Comparison of ENCODE assay signal across 11 mouse cellular contexts in the genomic region with DNA sequence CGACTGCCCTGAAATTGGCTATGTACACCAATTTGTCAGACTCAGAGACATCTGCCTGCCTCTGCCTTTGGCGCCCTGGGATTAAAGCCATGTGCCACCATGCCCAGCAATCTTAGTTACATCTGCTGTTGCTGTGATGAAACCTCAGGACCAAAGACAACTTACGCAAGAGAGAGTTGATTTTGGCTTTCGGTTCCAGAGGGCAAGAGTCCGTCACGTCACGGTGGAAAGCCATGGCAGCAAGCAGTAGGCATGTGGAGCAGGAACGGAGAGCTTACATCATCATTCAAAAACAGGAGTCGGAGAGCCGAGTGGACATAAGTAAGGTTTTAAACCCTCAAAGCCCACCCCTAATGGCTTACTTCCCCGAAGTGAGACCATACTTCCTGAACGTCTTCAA. TPM values are rescaled to one million over a fixed set of nuclear protein-coding genes. Genes with fewer than 3 reads are reported as not detected.
DNase-seq lines count a peak whose midpoint lies in the region; ATAC-seq lines count a peak whose summit lies in the region.
"Had no signal": no experiment of that assay in that cellular context is flagged by ENCODE, and none has a peak within 500 bp of the region (broad histone marks: within the 10 kb centered on the region; RNA-seq: fewer than 3 reads in every experiment).

No protein-coding gene starts in this region.

- H3K4me1 ChIP-seq in liver, embryonic 13.5 days (replicated peaks), result peaks cover 51% of the 10 kb centered on the region
- H3K4me1 ChIP-seq in hindbrain, embryonic 12.5 days, result no peaks in the 10 kb centered on the region
- H3K4me1 ChIP-seq: forebrain, embryonic 13.5 days had no signal

- H3K4me2 ChIP-seq in liver, embryonic 13.5 days, result peak overlapping the region; percentile 33
- H3K4me2 ChIP-seq in hindbrain, embryonic 12.5 days (replicated peaks), result no peak overlapping the region
- H3K4me2 ChIP-seq: forebrain, embryonic 13.5 days had no signal

- no peak overlapping the region for H3K9ac ChIP-seq in liver, embryonic 13.5 days
- no peak overlapping the region for H3K9ac ChIP-seq in hindbrain, embryonic 12.5 days
- H3K9ac ChIP-seq: forebrain, embryonic 13.5 days had no signal

- H3K4me3 ChIP-seq in liver, embryonic 13.5 days (replicated peaks), result no peak overlapping the region
- no peak overlapping the region for H3K4me3 ChIP-seq in hindbrain, embryonic 12.5 days
- H3K4me3 ChIP-seq: forebrain, embryonic 13.5 days; heart, adult 2 months; midbrain, embryonic 10.5 days had no signal

- no peaks in the 10 kb centered on the region for H3K27me3 ChIP-seq in liver, embryonic 13.5 days
- no peaks in the 10 kb centered on the region for H3K27me3 ChIP-seq in hindbrain, embryonic 12.5 days
- H3K27me3 ChIP-seq: forebrain, embryonic 13.5 days; Patski had no signal

- ATAC-seq in inflammation-experienced regulatory T-cells, adult 6 months, result peak; percentile 12
- peak; percentile 18 for ATAC-seq in liver, embryonic 13.5 days (ENCODE audit: low read depth)
- no peak for ATAC-seq in hindbrain, embryonic 12.5 days (ENCODE audit: low FRiP score)
- ATAC-seq: forebrain, embryonic 13.5 days had no signal

- peak overlapping the region; percentile 73 for H3K27ac ChIP-seq in liver, embryonic 13.5 days
- H3K27ac ChIP-seq in hindbrain, embryonic 12.5 days, result no peak overlapping the region
- H3K27ac ChIP-seq: forebrain, embryonic 13.5 days; heart, adult 2 months; midbrain, embryonic 10.5 days had no signal

- 43% methylated on average over 12 of the region's 12 CpGs for WGBS in liver, embryonic 13.5 days (ENCODE audit: insufficient replicate concordance)
- WGBS in hindbrain, embryonic 12.5 days, result 94% methylated on average over 12 of the region's 12 CpGs

- peak; percentile 79 for DNase-seq in 416B (ENCODE audit: low read depth)
- peak; percentile 49 for DNase-seq in CD4-positive helper T cell, adult 2 months (ENCODE audit: low read depth, low spot score)
- DNase-seq in liver, embryonic 13.5 days, result no peak
- no peak for DNase-seq in gastrocnemius, adult 8-10 months (ENCODE audit: low spot score in 2 of 2)
- DNase-seq in cerebellum, postnatal 4 days (ENCODE audit: low spot score in 2 of 2), result no peak
- DNase-seq: heart, adult 2 months had no signal

- H3K9me3 ChIP-seq in liver, embryonic 13.5 days (replicated peaks), result no peaks in the 10 kb centered on the region
- H3K9me3 ChIP-seq in hindbrain, embryonic 12.5 days (replicated peaks), result no peaks in the 10 kb centered on the region
- H3K9me3 ChIP-seq: forebrain, embryonic 13.5 days; midbrain, embryonic 10.5 days had no signal

- no peaks in the 10 kb centered on the region for H3K36me3 ChIP-seq in liver, embryonic 13.5 days
- H3K36me3 ChIP-seq in hindbrain, embryonic 12.5 days, result no peaks in the 10 kb centered on the region
- H3K36me3 ChIP-seq: midbrain, embryonic 10.5 days had no signal

RNA-seq across cellular contexts. Expression of a gene that starts 42.3 kb away (rescaled TPM):
- 10 to 100 TPM; 33.7 to 66.6 (median 43.3) TPM for polyA plus RNA-seq in inflammation-experienced regulatory T-cells, adult 6 months (2017; shearing (Covaris generic))
- 13.6 and 15.6 TPM in 2 replicates for polyA plus RNA-seq in liver, embryonic 13.5 days (2015; fragmentation: Nextera tagmentation; extraction: Ambion mirVana)
- 10 to 100 TPM; 62.4 to 75.3 (median 67.2) TPM for total RNA-seq in gastrocnemius, adult 8-10 months (2022)
- polyA plus RNA-seq in hindbrain, embryonic 12.5 days (2016; fragmentation: Nextera tagmentation; extraction: Ambion mirVana), result 13.9 and 14.9 TPM in 2 replicates

Comparison
In these comparisons a context has a peak if more than half of its experiments do, and no peak if none do; other contexts are left out.
1. DNase-seq: peak in 416B (single experiment) and CD4-positive helper T cell, adult 2 months (single experiment); none in liver, embryonic 13.5 days (single experiment), gastrocnemius, adult 8-10 months (0 of 2) and cerebellum, postnatal 4 days (0 of 2).